Mouse (Mus musculus) limb, embryonic 11.5 days (tissue): ENCODE results near the gene Col11a1. TPM values are rescaled to one million over a fixed set of nuclear protein-coding genes. Genes with fewer than 3 reads are reported as not detected.

Experiments used
- ATAC-seq: fragments of 200-750 bp; cut with Nextera tagmentation; 2 replicates; pipeline ENCODE4 v1.8.0; 2017; ENCODE audit warnings: low read depth; ENCODE audit not compliant: insufficient number of reproducible peaks, low FRiP score, low TSS enrichment
- DNase-seq: peaks from one replicate; pipeline ENCODE4 v3.0.0-alpha.2; 2015; ENCODE audit warnings: low spot score
- H3K27ac ChIP-seq: fragments of 300-500 bp; sonication (generic); replicated peaks from 2 replicates; pipeline ENCODE4 v1.5.1; 2014; ENCODE audit warnings: low read depth, mild to moderate bottlenecking, low read length
- H3K27me3 ChIP-seq: fragments of 300-500 bp; sonication (generic); 2 replicates; pipeline ENCODE4 v1.6.1; 2014; ENCODE audit warnings: mild to moderate bottlenecking, low read length, mixed read lengths; ENCODE audit not compliant: control insufficient read depth, insufficient read depth
- H3K36me3 ChIP-seq: fragments of 300-500 bp; sonication (generic); 2 replicates; pipeline ENCODE4 v1.6.1; 2014; ENCODE audit warnings: mild to moderate bottlenecking, low read length, moderate library complexity, mixed read lengths; ENCODE audit not compliant: control insufficient read depth, insufficient read depth
- H3K4me1 ChIP-seq: fragments of 300-500 bp; sonication (generic); 2 replicates; pipeline ENCODE4 v1.6.1; 2014; ENCODE audit warnings: low read length, mixed read lengths; ENCODE audit not compliant: control insufficient read depth, insufficient read depth
- H3K4me2 ChIP-seq: fragments of 300-500 bp; sonication (generic); 2 replicates; pipeline ENCODE4 v1.6.1; 2014; ENCODE audit warnings: low read depth, mild to moderate bottlenecking, moderate library complexity; ENCODE audit not compliant: severe bottlenecking
- H3K4me3 ChIP-seq: fragments of 300-500 bp; sonication (generic); 2 replicates; pipeline ENCODE4 v1.5.1; 2014; ENCODE audit warnings: low read depth, low read length
- H3K9ac ChIP-seq: fragments of 300-500 bp; sonication (generic); 2 replicates; pipeline ENCODE4 v1.6.1; 2014; ENCODE audit warnings: mild to moderate bottlenecking, low read length
- H3K9me3 ChIP-seq: fragments of 300-500 bp; sonication (generic); 2 replicates; pipeline ENCODE4 v1.6.1; 2016; ENCODE audit warnings: low read length; ENCODE audit not compliant: control insufficient read depth
- WGBS: fragments of 180-500 bp; shearing (Covaris S2); extraction: QIAGEN DNeasy Blood & Tissue Kit; methylation state at CpG from one replicate; pipeline ENCODE4 v1.1.7; 2014; 5-methylcytosine and 5-hydroxymethylcytosine counted together
- polyA plus RNA-seq: library from polyadenylated mRNA; unstranded; fragments of >200 nt; fragmentation: Nextera tagmentation; extraction: Ambion mirVana; gene quantifications from 2 replicates; pipeline ENCODE4 v1.2.1, GENCODE M21; 2014

Col11a1 gene
- polyA plus RNA-seq: 17.8 and 20.4 TPM in 2 replicates

- DNase-seq (peak; percentile 93), ATAC-seq (peak; percentile 99)
- peak within 1 kb of the TSS; percentile 68 for H3K27ac ChIP-seq
- peak within 1 kb of the TSS; percentile 55 for H3K9ac ChIP-seq
- H3K27me3 ChIP-seq: no peaks in the 10 kb centered on the region
- no peaks in the 10 kb centered on the region for H3K36me3 ChIP-seq
- peak within 1 kb of the TSS; percentile 79 for H3K4me2 ChIP-seq
- peak within 1 kb of the TSS; percentile 57 for H3K4me3 ChIP-seq
- H3K4me1 ChIP-seq: no peaks in the 10 kb centered on the region
- under 1% methylated on average over 18 of the region's 19 CpGs for WGBS
- no peaks in the 10 kb centered on the region for H3K9me3 ChIP-seq
These were observed at the start of gene Col11a1 for GRCm38 (mm10) chr3:114029971-114030635. Gene Col11a1, plus strand, starts transcription at chr3:114030540.

GRCm38 (mm10) chr3:113990936-113991335 is 39.4 kb upstream of the Col11a1 start:
- Histone ChIP-seq H3K27me3 (no peaks in the 10 kb centered on the region), H3K4me3 (no peak overlapping the region), H3K36me3 (no peaks in the 10 kb centered on the region), H3K9me3 (no peaks in the 10 kb centered on the region), H3K27ac (no peak overlapping the region), H3K4me1 (no peaks in the 10 kb centered on the region), H3K9ac (no peak overlapping the region), H3K4me2 (no peak overlapping the region)
- ATAC-seq: no peak
- 88% methylated on average over 6 of the region's 6 CpGs for WGBS
- no peak for DNase-seq

DNA sequence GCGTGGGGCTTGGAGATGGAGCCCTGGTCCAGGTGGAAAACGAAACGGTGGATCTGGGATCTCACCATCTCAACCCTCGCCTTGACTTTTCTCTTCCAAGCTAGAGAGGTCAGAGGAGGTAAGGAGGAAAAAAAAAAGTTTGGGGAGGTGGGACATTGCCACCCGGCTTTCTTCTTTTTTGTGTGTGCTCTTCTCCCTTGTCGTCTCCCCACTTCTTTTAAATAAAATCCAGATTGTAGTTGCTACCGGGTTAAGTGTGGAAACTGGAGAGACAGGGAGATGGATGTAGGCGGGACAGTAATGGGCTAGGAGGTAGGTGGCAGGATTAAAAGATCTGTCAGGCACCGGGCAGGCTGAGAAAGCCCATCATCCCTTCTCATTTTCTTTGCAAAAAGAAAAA is 546 bp downstream of the Col11a1 start:
- Histone ChIP-seq H3K27ac (no peak overlapping the region; the same call in 1 of the 2 replicates), H3K4me1 (no peaks in the 10 kb centered on the region), H3K27me3 (no peaks in the 10 kb centered on the region), H3K36me3 (no peaks in the 10 kb centered on the region), H3K4me3 (peak overlapping the region; percentile 57), H3K4me2 (peak overlapping the region; percentile 79), H3K9me3 (no peaks in the 10 kb centered on the region), H3K9ac (peak overlapping the region; percentile 55)
- WGBS: 0% methylated on average over 9 of the region's 9 CpGs
- no peak for DNase-seq
- no peak for ATAC-seq

DNA sequence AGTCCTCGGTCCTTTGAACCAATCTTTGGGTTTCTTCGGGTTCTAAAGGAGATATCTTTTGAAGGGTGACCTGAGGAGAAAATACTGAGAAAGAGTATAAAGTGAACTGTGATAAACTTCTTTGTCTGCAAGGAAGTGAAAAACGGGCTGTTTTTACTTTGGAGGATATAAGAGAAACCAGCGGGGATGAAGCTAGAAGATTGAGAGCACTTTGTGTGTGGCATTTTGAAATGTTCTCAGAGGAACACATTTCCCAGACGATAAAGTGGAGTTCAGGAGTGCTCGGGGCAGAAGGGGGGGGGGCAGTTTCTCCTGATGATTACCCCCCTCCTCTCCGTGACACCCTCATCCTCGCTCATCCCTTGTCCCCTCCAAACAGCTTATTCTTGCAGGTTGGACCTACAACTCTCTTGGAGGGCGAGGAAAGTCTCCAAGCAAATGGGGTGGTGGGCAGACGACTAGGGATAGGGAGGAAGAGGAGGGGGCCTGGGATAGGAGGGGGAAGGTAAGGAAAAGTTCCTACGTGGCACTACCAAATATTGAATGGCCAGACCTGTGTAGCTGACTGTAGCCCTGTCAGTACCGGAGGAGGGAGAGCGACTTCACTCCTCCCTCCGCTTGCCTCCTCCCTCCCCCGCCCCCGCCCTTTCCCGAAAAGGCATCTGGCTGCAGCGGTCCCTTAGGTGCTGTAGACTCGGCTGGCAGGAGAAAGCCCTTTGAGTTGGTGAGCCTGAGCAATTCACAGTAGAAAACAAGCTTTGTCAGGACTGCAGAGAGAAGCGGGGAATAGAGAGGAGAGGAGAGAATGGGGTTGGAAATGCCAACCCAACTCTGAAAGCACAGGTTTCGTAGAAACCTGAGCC is 1.2 kb downstream of the Col11a1 start:
- no peaks in the 10 kb centered on the region for H3K9me3 ChIP-seq
- no peaks in the 10 kb centered on the region for H3K36me3 ChIP-seq
- H3K4me2 ChIP-seq: peak overlapping the region; percentile 79
- H3K4me3 ChIP-seq: peak overlapping the region; percentile 57
- peak; percentile 19; the same call in 1 of the 2 replicates for ATAC-seq
- no peaks in the 10 kb centered on the region for H3K27me3 ChIP-seq
- WGBS: 2% methylated on average over 18 of the region's 21 CpGs
- peak overlapping the region; percentile 55 for H3K9ac ChIP-seq
- DNase-seq: peak; percentile 41
- no peaks in the 10 kb centered on the region for H3K4me1 ChIP-seq
- no peak overlapping the region for H3K27ac ChIP-seq

DNA sequence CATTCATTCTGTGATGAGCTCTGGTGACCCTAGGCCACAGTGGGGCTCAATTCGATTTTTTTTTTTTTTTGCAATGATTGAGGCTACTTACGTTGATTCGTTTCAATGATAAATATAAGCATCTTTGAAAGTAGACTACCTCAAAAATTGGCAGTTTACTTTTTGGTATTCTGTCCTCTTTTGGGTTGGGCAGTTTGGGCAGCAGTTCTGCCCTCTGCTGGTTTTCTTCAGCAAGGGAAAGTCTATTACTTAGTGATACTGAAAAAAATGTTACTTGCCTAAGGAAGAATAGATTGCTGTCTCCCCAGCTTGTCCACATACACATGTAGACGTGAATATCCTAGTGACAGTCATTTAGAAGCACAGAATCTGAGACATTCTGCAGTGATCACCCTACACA is 2.0 kb downstream of the Col11a1 start:
- Histone ChIP-seq H3K9ac (no peak overlapping the region), H3K4me2 (peak overlapping the region; percentile 79), H3K4me3 (peak overlapping the region; percentile 57), H3K4me1 (no peaks in the 10 kb centered on the region), H3K27me3 (no peaks in the 10 kb centered on the region), H3K36me3 (no peaks in the 10 kb centered on the region), H3K27ac (no peak overlapping the region), H3K9me3 (no peaks in the 10 kb centered on the region)
- ATAC-seq (no peak), DNase-seq (peak; percentile 23)
- WGBS: 8% methylated on average over 4 of the region's 4 CpGs

DNA sequence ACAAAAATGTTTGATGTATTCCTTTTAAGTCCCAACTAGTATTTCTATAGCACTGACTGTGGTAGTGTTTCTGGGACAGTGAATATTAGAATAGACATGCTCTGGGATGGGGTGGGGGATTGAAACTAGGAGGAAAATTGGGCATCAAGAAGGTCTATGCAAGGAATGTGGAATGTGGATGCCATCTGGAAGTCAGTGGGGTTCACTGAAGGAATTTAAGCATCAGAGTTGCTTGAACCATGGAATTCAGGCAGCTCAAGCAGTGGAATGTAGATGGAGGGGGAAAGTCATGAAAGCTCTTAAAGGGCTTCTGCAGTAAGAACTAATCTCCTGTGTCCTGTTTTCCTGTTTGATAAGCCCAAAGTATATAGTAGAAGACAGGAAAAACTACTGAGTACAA is 22.1 kb downstream of the Col11a1 start:
- no peaks in the 10 kb centered on the region for H3K4me1 ChIP-seq
- DNase-seq (no peak), ATAC-seq (no peak)
- no peaks in the 10 kb centered on the region for H3K9me3 ChIP-seq
- H3K9ac ChIP-seq: no peak overlapping the region
- no peak overlapping the region for H3K4me3 ChIP-seq
- no peak overlapping the region for H3K4me2 ChIP-seq
- no peaks in the 10 kb centered on the region for H3K27me3 ChIP-seq
- H3K27ac ChIP-seq: no peak overlapping the region
- no peaks in the 10 kb centered on the region for H3K36me3 ChIP-seq

GRCm38 (mm10) chr3:114053501-114053900 is 23.2 kb downstream of the Col11a1 start:
- H3K36me3 ChIP-seq: no peaks in the 10 kb centered on the region
- no peaks in the 10 kb centered on the region for H3K9me3 ChIP-seq
- H3K27ac ChIP-seq: no peak overlapping the region
- 64% methylated on average over 3 of the region's 3 CpGs for WGBS
- H3K27me3 ChIP-seq: no peaks in the 10 kb centered on the region
- no peaks in the 10 kb centered on the region for H3K4me1 ChIP-seq
- H3K4me2 ChIP-seq: no peak overlapping the region
- DNase-seq: no peak
- no peak overlapping the region for H3K9ac ChIP-seq
- no peak overlapping the region for H3K4me3 ChIP-seq
- no peak for ATAC-seq

DNA sequence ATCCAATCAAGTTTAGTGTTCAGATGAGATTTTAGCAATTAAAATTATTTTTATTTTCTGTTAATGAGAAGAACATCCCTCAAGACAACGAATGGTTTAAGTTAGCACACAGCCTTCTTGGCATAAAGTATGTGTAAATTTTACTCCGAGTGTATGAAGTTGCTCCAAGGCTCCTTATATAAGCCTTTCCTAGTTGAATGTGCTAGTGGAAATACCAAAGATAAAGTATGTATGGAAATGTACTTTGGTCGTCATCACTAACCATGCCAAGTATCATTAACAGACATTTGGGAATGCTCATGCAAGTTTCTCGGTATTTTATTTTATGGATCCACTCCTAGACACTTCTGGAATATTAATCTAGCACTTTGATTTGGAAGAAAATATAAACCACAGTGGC is 34.8 kb downstream of the Col11a1 start:
- no peak overlapping the region for H3K27ac ChIP-seq
- no peaks in the 10 kb centered on the region for H3K9me3 ChIP-seq
- H3K4me2 ChIP-seq: no peak overlapping the region
- H3K4me1 ChIP-seq: no peaks in the 10 kb centered on the region
- 83% methylated on average over 4 of the region's 4 CpGs for WGBS
- no peaks in the 10 kb centered on the region for H3K36me3 ChIP-seq
- DNase-seq (no peak), ATAC-seq (peak; percentile 4; the same call in 1 of the 2 replicates)
- no peaks in the 10 kb centered on the region for H3K27me3 ChIP-seq
- H3K9ac ChIP-seq: no peak overlapping the region
- H3K4me3 ChIP-seq: no peak overlapping the region
